Mouse (Mus musculus) lung, adult 2 months (tissue): ENCODE results near the gene Rtn4rl1.

Experiments
- CTCF ChIP-seq: fragments of 200-500 bp; IDR thresholded peaks from 2 replicates; pipeline ENCODE4 v1.5.1; 2011; ENCODE audit warnings: mild to moderate bottlenecking, low read length, control low read depth; ENCODE audit not compliant: insufficient read depth
- POLR2A ChIP-seq: fragments of 200-500 bp; IDR thresholded peaks from 2 replicates; pipeline ENCODE4 v1.6.1; 2011; ENCODE audit warnings: low read depth, mild to moderate bottlenecking, control low read depth, low read length, borderline replicate concordance; ENCODE audit errors: extremely low read depth

DNA sequence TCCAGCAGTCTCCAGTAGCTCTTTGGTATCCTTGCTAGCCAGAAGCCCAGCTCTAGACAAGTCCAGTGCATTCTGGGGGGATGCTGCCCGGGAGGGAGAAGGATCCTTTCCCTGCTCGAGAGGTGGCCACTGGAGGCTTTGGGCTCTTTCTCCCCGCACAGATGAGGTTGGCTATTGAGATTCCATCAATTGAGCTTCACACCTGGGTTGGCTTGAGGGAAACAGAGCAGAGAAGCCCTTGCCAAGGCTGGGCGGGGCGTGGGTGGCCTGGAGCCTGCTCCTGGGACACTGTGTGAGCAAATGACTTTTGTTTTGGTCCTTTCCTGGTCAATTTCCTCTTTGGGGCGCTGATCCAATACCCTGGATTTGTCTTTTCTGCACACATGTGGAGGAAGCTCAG lies 2.5 kb downstream of the Rtn4rl1 start:
- TF ChIP-seq CTCF (no peak), POLR2A (no peak)
